Mouse (Mus musculus): ENCODE measurements at regions not wholly inside any gene's neighbourhood (a gene's known extent, or its start where the extent isn't known, plus 50 kb on each side); places are given as distances from the start of the nearest gene placed in this dataset.

GRCm38 (mm10) chr12:69101965-69102364, 57.0 kb downstream of the Rps29 start:
- no peaks in the 10 kb centered on the region; the same call in 1 of the 2 replicates for H3K27me3 ChIP-seq (replicated peaks; ENCODE audit: control insufficient read depth, insufficient read depth, low read length)
- H3K27ac ChIP-seq (ENCODE audit: insufficient read depth, low read depth, low read length) = no peak overlapping the region
- no peaks in the 10 kb centered on the region for H3K36me3 ChIP-seq (ENCODE audit: control insufficient read depth, insufficient read depth, low read length)
- WGBS = 69% methylated on average over 3 of the region's 3 CpGs
- no peak for DNase-seq
- no peaks in the 10 kb centered on the region for H3K4me1 ChIP-seq (ENCODE audit: control insufficient read depth, insufficient read depth, low read length)
- H3K4me3 ChIP-seq (ENCODE audit: insufficient read depth, low read depth, low read length) = no peak overlapping the region
- TF ChIP-seq CTCF (conservative IDR thresholded peaks at IDR 0.05; ENCODE audit: insufficient read depth, insufficient read length, low read depth, low read length) = no peak
- no peak for TF ChIP-seq POLR2A (IDR thresholded peaks at IDR 0.05; ENCODE audit: low read depth, low read length)

- H3K4me1 ChIP-seq (ENCODE audit: control insufficient read depth, insufficient read depth, low read length) = no peaks in the 10 kb centered on the region
- WGBS = 82% methylated on average over 8 of the region's 8 CpGs
- H3K36me3 ChIP-seq (ENCODE audit: control insufficient read depth, insufficient read depth, low read length) = no peaks in the 10 kb centered on the region
- TF ChIP-seq POLR2A (IDR thresholded peaks at IDR 0.05; ENCODE audit: low read depth, low read length) (no peak), CTCF (conservative IDR thresholded peaks at IDR 0.05; ENCODE audit: insufficient read depth, insufficient read length, low read depth, low read length) (no peak)
- H3K27me3 ChIP-seq (replicated peaks; ENCODE audit: control insufficient read depth, insufficient read depth, low read length) = no peaks in the 10 kb centered on the region; the same call in 1 of the 2 replicates
- no peak for DNase-seq
- H3K4me3 ChIP-seq (ENCODE audit: insufficient read depth, low read depth, low read length) = no peak overlapping the region
- H3K27ac ChIP-seq (ENCODE audit: insufficient read depth, low read depth, low read length) = no peak overlapping the region
Measured at GRCm38 (mm10) chr12:69094856-69095255, 64.1 kb downstream of the Rps29 start.

- TF ChIP-seq CTCF (conservative IDR thresholded peaks at IDR 0.05; ENCODE audit: insufficient read depth, insufficient read length, low read depth, low read length) (no peak), POLR2A (IDR thresholded peaks at IDR 0.05; ENCODE audit: low read depth, low read length) (no peak)
- H3K36me3 ChIP-seq (ENCODE audit: control insufficient read depth, insufficient read depth, low read length) = no peaks in the 10 kb centered on the region
- DNase-seq = no peak
- H3K27me3 ChIP-seq (replicated peaks; ENCODE audit: control insufficient read depth, insufficient read depth, low read length) = no peaks in the 10 kb centered on the region; the same call in 1 of the 2 replicates
- no peak overlapping the region for H3K27ac ChIP-seq (ENCODE audit: insufficient read depth, low read depth, low read length)
- H3K4me3 ChIP-seq (ENCODE audit: insufficient read depth, low read depth, low read length) = no peak overlapping the region
- H3K4me1 ChIP-seq (ENCODE audit: control insufficient read depth, insufficient read depth, low read length) = no peaks in the 10 kb centered on the region
- 63% methylated on average over 13 of the region's 13 CpGs for WGBS
Measured at GRCm38 (mm10) chr12:69093073-69093797, 65.8 kb downstream of the Rps29 start.

- TF ChIP-seq CTCF (conservative IDR thresholded peaks at IDR 0.05; ENCODE audit: insufficient read depth, insufficient read length, low read depth, low read length) (no peak), POLR2A (IDR thresholded peaks at IDR 0.05; ENCODE audit: low read depth, low read length) (no peak)
- Histone ChIP-seq H3K4me1 (ENCODE audit: control insufficient read depth, insufficient read depth, low read length) (no peaks in the 10 kb centered on the region), H3K27me3 (replicated peaks; ENCODE audit: control insufficient read depth, insufficient read depth, low read length) (no peaks in the 10 kb centered on the region), H3K27ac (ENCODE audit: insufficient read depth, low read depth, low read length) (no peak overlapping the region), H3K36me3 (ENCODE audit: control insufficient read depth, insufficient read depth, low read length) (no peaks in the 10 kb centered on the region), H3K4me3 (ENCODE audit: insufficient read depth, low read depth, low read length) (no peak overlapping the region)
- DNase-seq = peak; percentile 40
- 70% methylated on average over 9 of the region's 9 CpGs for WGBS
Measured at GRCm38 (mm10) chr12:69087928-69088609, 70.9 kb downstream of the Rps29 start.

- 22% methylated on average over 19 of the region's 19 CpGs for WGBS
- no peak overlapping the region for H3K27ac ChIP-seq (ENCODE audit: insufficient read depth, low read depth, low read length)
- no peaks in the 10 kb centered on the region for H3K4me1 ChIP-seq (ENCODE audit: control insufficient read depth, insufficient read depth, low read length)
- no peaks in the 10 kb centered on the region for H3K27me3 ChIP-seq (replicated peaks; ENCODE audit: control insufficient read depth, insufficient read depth, low read length)
- no peaks in the 10 kb centered on the region for H3K36me3 ChIP-seq (ENCODE audit: control insufficient read depth, insufficient read depth, low read length)
- H3K4me3 ChIP-seq (ENCODE audit: insufficient read depth, low read depth, low read length) = no peak overlapping the region
- no peak for TF ChIP-seq POLR2A (IDR thresholded peaks at IDR 0.05; ENCODE audit: low read depth, low read length)
- TF ChIP-seq CTCF (conservative IDR thresholded peaks at IDR 0.05; ENCODE audit: insufficient read depth, insufficient read length, low read depth, low read length) = no peak
- DNase-seq = no peak
Measured at GRCm38 (mm10) chr12:69085522-69086179, 73.3 kb downstream of the Rps29 start.

- no peaks in the 10 kb centered on the region for H3K27me3 ChIP-seq (replicated peaks; ENCODE audit: control insufficient read depth, insufficient read depth, low read length)
- no peaks in the 10 kb centered on the region for H3K36me3 ChIP-seq (ENCODE audit: control insufficient read depth, insufficient read depth, low read length)
- no peak overlapping the region for H3K27ac ChIP-seq (ENCODE audit: insufficient read depth, low read depth, low read length)
- 77% methylated on average over 5 of the region's 5 CpGs for WGBS
- no peak overlapping the region for H3K4me3 ChIP-seq (ENCODE audit: insufficient read depth, low read depth, low read length)
- DNase-seq = no peak
- H3K4me1 ChIP-seq (ENCODE audit: control insufficient read depth, insufficient read depth, low read length) = no peaks in the 10 kb centered on the region
- TF ChIP-seq CTCF (conservative IDR thresholded peaks at IDR 0.05; ENCODE audit: insufficient read depth, insufficient read length, low read depth, low read length) = no peak
- TF ChIP-seq POLR2A (IDR thresholded peaks at IDR 0.05; ENCODE audit: low read depth, low read length) = no peak
Measured at GRCm38 (mm10) chr12:69084656-69085055, 74.3 kb downstream of the Rps29 start.

- no peak for DNase-seq
Measured at GRCm38 (mm10) chr12:69082051-69082450, 76.9 kb downstream of the Rps29 start.

More at GRCm38 (mm10) chr12:69082051-69082450, 76.9 kb downstream of the Rps29 start:
- TF ChIP-seq POLR2A (IDR thresholded peaks at IDR 0.05; ENCODE audit: low read depth, low read length) = no peak
- TF ChIP-seq CTCF (conservative IDR thresholded peaks at IDR 0.05; ENCODE audit: insufficient read depth, insufficient read length, low read depth, low read length) = no peak
- Histone ChIP-seq H3K27me3 (replicated peaks; ENCODE audit: control insufficient read depth, insufficient read depth, low read length) (no peaks in the 10 kb centered on the region), H3K4me3 (ENCODE audit: insufficient read depth, low read depth, low read length) (no peak overlapping the region), H3K36me3 (ENCODE audit: control insufficient read depth, insufficient read depth, low read length) (no peaks in the 10 kb centered on the region), H3K27ac (ENCODE audit: insufficient read depth, low read depth, low read length) (no peak overlapping the region), H3K4me1 (ENCODE audit: control insufficient read depth, insufficient read depth, low read length) (no peaks in the 10 kb centered on the region)
- 26% methylated on average over 6 of the region's 6 CpGs for WGBS

Measured in kidney, adult 2 months (tissue).